Mouse (Mus musculus): Measurements from ENCODE around the gene Zcchc10. TPM values are rescaled to one million over a fixed set of nuclear protein-coding genes. Genes with fewer than 3 reads are reported as not detected.
"Not testable (repeated sequence)": the region's sequence is repeated elsewhere in the genome, so short reads cannot be mapped to it uniquely, and the experiment has no call there.

The Zcchc10 gene
- polyA plus RNA-seq, 1 experiment from 2014 or later, result 14.1 TPM

DNA sequence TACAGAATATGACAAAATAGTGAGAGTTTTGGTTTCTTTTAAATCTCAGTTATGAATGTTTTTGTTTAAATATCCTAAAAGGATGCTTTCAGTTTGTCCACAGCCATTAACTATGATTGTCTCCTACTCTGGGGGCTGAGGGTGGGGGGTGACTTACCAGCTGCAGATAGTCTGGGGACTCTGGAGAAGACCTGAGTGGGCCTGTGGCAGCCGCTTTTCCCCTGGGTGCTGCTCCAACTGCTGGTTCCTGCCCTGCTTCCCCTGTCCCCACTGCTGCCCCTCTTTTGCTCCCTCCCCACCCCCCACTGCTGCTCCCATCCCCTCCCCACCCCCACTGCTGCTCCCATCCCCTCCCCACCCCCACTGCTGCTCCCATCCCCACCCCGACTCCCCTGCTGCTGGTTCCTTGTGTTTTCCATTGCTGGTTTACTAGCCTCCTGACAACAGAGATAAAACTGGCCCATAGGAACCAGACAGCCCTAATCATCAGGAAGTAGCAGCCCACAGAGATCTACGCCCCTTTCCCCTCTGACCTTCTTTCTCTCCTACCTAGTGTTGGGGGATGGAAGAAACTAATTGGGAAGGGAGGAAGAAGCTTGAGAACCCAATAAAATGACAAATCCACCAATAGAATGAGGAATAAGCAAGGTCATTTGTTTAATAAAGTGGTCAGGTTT is 11.2 kb downstream of the Zcchc10 start:
- 37% methylated on average over 3 of the region's 3 CpGs for WGBS
- H3K9ac ChIP-seq (replicated peaks; ENCODE audit: low read depth, low read length), result no peak overlapping the region
- no peaks in the 10 kb centered on the region for H3K9me3 ChIP-seq (ENCODE audit: control insufficient read depth, low read length)
- no peaks in the 10 kb centered on the region for H3K36me3 ChIP-seq (ENCODE audit: control insufficient read depth, insufficient read depth)
- no peaks in the 10 kb centered on the region for H3K27me3 ChIP-seq (replicated peaks; ENCODE audit: control insufficient read depth, insufficient read depth, low read length)
- H3K4me2 ChIP-seq (ENCODE audit: low read length), result no peak overlapping the region
- H3K27ac ChIP-seq (ENCODE audit: low read length), result no peak overlapping the region
- no peaks in the 10 kb centered on the region for H3K4me1 ChIP-seq (replicated peaks; ENCODE audit: control insufficient read depth, insufficient read depth, low read length)
- no peak for ATAC-seq
- no peak overlapping the region for H3K4me3 ChIP-seq (replicated peaks; ENCODE audit: low read length)

DNA sequence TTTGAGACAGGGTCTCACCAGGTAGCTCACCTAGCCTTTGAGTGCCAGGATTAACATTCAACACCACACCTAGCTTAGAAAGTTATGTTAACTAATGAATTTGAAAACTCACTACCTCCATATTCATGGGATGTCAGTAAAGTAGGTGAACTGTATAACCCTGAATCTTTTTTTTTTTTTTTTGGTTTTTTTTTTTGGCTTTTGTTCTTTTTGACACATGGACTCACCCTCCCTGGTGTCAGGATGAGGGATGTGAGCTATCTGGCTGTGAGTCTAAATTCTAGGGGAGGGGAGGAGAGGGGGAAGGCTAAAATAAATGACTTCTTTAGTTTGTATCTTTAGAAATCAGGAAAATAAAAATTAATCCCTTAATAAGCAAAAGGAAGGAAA is 11.7 kb downstream of the Zcchc10 start:
- ATAC-seq, result no peak
- Histone ChIP-seq H3K36me3 (ENCODE audit: control insufficient read depth, insufficient read depth) (no peaks in the 10 kb centered on the region), H3K9me3 (ENCODE audit: control insufficient read depth, low read length) (no peaks in the 10 kb centered on the region), H3K4me1 (replicated peaks; ENCODE audit: control insufficient read depth, insufficient read depth, low read length) (no peaks in the 10 kb centered on the region), H3K27me3 (replicated peaks; ENCODE audit: control insufficient read depth, insufficient read depth, low read length) (no peaks in the 10 kb centered on the region), H3K4me3 (replicated peaks; ENCODE audit: low read length) (no peak overlapping the region), H3K27ac (ENCODE audit: low read length) (no peak overlapping the region), H3K9ac (replicated peaks; ENCODE audit: low read depth, low read length) (no peak overlapping the region), H3K4me2 (ENCODE audit: low read length) (no peak overlapping the region)

DNA sequence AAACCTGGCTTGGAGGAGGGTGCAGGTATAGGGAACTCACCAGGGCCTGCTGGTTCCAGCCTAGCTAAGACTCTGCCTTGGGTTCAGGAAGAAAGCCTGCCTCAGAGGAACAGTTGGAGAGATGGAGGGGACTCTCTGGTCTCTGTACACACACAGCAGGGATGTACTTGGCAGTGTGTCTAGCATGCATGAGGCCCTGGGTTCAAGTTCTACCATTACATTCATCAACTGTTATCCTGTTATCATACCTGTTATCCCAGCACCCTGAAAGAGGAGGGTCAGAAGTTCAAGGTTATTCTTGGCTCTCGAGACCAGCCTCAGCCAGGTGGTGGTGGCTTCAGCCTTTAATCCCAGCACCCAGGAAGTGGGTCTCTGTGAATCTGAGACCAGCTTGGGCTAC is 12.4 kb downstream of the Zcchc10 start:
- no peak overlapping the region for H3K27ac ChIP-seq (ENCODE audit: low read length)
- ATAC-seq, result no peak
- no peak overlapping the region for H3K9ac ChIP-seq (replicated peaks; ENCODE audit: low read depth, low read length)
- no peaks in the 10 kb centered on the region for H3K27me3 ChIP-seq (replicated peaks; ENCODE audit: control insufficient read depth, insufficient read depth, low read length)
- H3K4me2 ChIP-seq (ENCODE audit: low read length), result no peak overlapping the region
- H3K4me3 ChIP-seq (replicated peaks; ENCODE audit: low read length), result no peak overlapping the region
- no peaks in the 10 kb centered on the region for H3K36me3 ChIP-seq (ENCODE audit: control insufficient read depth, insufficient read depth)
- no peaks in the 10 kb centered on the region for H3K4me1 ChIP-seq (replicated peaks; ENCODE audit: control insufficient read depth, insufficient read depth, low read length)
- WGBS, result 92% methylated on average over 1 of the region's 1 CpGs
- no peaks in the 10 kb centered on the region for H3K9me3 ChIP-seq (ENCODE audit: control insufficient read depth, low read length)

DNA sequence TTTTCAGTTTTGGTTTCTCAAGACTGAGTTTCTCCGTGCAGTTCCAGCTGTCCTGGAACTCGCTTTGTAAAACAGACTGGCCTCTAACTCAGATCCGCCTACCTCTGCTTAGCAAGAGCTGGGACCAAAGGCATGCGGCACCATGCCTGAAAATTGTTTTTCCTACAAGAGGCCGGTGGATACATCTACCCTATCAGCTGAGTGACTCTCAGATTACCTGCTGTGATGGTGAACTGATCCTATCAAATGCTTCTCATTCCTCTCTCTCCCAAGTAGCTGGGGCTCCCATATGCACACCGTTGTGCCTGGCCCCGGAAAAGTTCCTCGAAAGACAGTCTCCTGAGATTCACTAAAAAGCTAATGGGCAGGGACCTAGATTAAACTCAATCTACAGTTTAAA is 13.2 kb downstream of the Zcchc10 start:
- H3K9me3 ChIP-seq (ENCODE audit: control insufficient read depth, low read length), result no peaks in the 10 kb centered on the region
- H3K4me1 ChIP-seq (replicated peaks; ENCODE audit: control insufficient read depth, insufficient read depth, low read length), result no peaks in the 10 kb centered on the region
- H3K27me3 ChIP-seq (replicated peaks; ENCODE audit: control insufficient read depth, insufficient read depth, low read length), result no peaks in the 10 kb centered on the region
- 72% methylated on average over 8 of the region's 8 CpGs for WGBS
- no peak overlapping the region for H3K27ac ChIP-seq (ENCODE audit: low read length)
- no peak overlapping the region for H3K9ac ChIP-seq (replicated peaks; ENCODE audit: low read depth, low read length)
- H3K36me3 ChIP-seq (ENCODE audit: control insufficient read depth, insufficient read depth), result no peaks in the 10 kb centered on the region
- no peak overlapping the region for H3K4me3 ChIP-seq (replicated peaks; ENCODE audit: low read length)
- no peak overlapping the region for H3K4me2 ChIP-seq (ENCODE audit: low read length)
- ATAC-seq, result no peak

DNA sequence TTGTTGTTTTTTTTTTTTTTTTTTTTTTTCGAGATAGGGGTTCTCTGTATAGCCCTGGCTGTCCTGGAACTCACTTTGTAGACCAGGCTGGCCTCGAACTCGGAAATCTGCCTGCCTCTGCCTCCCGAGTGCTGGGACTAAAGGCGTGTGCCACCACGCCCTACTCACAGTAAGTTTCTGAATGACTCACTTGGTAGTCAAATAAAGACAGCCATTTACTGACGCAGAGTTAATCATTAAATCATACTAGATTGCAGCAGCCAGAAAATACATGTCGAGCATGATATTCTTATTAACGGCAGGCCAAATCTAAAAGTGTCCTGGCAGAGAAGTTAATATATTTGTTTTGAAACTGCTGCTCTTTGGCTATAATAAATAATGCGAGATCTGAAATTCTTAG is 16.5 kb downstream of the Zcchc10 start:
- not testable (repeated sequence) for H3K9me3 ChIP-seq (ENCODE audit: control insufficient read depth, low read length); H3K4me2 ChIP-seq (ENCODE audit: low read length); H3K36me3 ChIP-seq (ENCODE audit: control insufficient read depth, insufficient read depth); H3K27me3 ChIP-seq (replicated peaks; ENCODE audit: control insufficient read depth, insufficient read depth, low read length); H3K9ac ChIP-seq (replicated peaks; ENCODE audit: low read depth, low read length); ATAC-seq; H3K27ac ChIP-seq (ENCODE audit: low read length); H3K4me1 ChIP-seq (replicated peaks; ENCODE audit: control insufficient read depth, insufficient read depth, low read length); H3K4me3 ChIP-seq (replicated peaks; ENCODE audit: low read length)
- WGBS, result 92% methylated on average over 10 of the region's 10 CpGs

DNA sequence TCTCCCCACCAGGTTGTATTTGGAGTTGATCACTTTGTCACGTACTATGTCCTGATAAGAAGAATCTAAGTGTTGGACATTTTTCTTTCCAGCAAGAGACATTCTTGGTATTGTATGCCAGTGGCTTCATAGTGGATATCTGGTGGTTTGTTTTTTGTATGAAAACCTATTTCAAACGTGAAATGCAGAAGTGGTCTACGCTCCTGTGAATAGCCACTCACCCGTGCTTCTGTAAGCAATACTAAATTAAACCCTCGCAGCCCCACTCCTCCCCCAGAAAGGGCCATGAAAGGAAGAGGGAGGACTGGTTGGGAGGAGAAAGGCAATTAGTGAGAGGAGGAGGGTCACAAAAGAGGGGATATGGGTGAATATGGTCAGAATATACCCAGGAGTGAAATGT is 18.2 kb downstream of the Zcchc10 start:
- Histone ChIP-seq H3K27ac (ENCODE audit: low read length) (no peak overlapping the region), H3K4me1 (replicated peaks; ENCODE audit: control insufficient read depth, insufficient read depth, low read length) (no peaks in the 10 kb centered on the region), H3K4me3 (replicated peaks; ENCODE audit: low read length) (no peak overlapping the region), H3K36me3 (ENCODE audit: control insufficient read depth, insufficient read depth) (no peaks in the 10 kb centered on the region), H3K4me2 (ENCODE audit: low read length) (no peak overlapping the region), H3K9ac (replicated peaks; ENCODE audit: low read depth, low read length) (no peak overlapping the region), H3K9me3 (ENCODE audit: control insufficient read depth, low read length) (no peaks in the 10 kb centered on the region), H3K27me3 (replicated peaks; ENCODE audit: control insufficient read depth, insufficient read depth, low read length) (no peaks in the 10 kb centered on the region)
- WGBS, result 47% methylated on average over 5 of the region's 5 CpGs
- ATAC-seq, result no peak

DNA sequence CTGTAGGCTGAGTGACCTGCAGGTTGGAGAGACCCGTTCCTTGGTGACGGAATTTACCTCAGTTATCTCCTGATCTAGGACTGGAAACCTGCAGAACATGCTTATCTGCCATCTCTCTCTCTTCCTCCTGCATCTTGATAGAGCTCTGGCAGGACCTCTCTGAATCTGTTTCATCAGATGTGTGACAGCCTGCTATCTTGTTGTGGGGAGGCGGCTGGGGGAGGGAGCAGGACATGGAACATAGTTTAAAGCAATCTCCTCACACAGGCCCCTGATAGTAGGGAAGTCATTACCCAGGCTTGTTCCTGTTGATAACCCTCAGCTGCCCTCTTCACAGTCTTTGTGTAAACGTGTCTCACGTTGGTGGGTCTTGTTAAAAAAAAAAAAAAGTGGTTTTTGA is 20.8 kb downstream of the Zcchc10 start:
- no peaks in the 10 kb centered on the region for H3K36me3 ChIP-seq (ENCODE audit: control insufficient read depth, insufficient read depth)
- H3K4me3 ChIP-seq (replicated peaks; ENCODE audit: low read length), result no peak overlapping the region
- H3K27me3 ChIP-seq (replicated peaks; ENCODE audit: control insufficient read depth, insufficient read depth, low read length), result no peaks in the 10 kb centered on the region
- H3K9ac ChIP-seq (replicated peaks; ENCODE audit: low read depth, low read length), result no peak overlapping the region
- H3K27ac ChIP-seq (ENCODE audit: low read length), result no peak overlapping the region
- 46% methylated on average over 5 of the region's 5 CpGs for WGBS
- H3K4me2 ChIP-seq (ENCODE audit: low read length), result no peak overlapping the region
- H3K4me1 ChIP-seq (replicated peaks; ENCODE audit: control insufficient read depth, insufficient read depth, low read length), result no peaks in the 10 kb centered on the region
- ATAC-seq, result no peak
- no peaks in the 10 kb centered on the region for H3K9me3 ChIP-seq (ENCODE audit: control insufficient read depth, low read length)

DNA sequence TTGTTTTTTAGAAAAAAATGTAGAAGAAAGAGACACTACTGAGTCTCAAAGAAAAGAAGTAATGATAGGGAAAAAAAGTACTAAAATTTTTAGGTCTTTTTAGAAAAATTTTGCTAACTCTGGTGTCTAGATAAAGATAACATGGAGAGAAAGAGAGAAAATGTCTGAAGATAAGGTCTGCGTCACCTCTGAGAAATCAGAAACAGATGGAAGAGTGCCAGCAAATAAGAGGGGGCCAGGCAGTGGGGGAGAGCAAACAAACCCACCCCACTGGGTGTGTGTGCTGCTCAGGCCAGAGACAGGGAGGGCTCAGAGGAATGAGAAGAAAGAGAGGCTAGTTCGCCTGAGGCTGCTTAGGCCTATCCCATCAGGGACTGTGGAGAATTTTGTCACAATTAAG is 21.3 kb downstream of the Zcchc10 start:
- H3K4me2 ChIP-seq (ENCODE audit: low read length), result no peak overlapping the region
- 67% methylated on average over 2 of the region's 2 CpGs for WGBS
- ATAC-seq, result no peak
- no peaks in the 10 kb centered on the region for H3K4me1 ChIP-seq (replicated peaks; ENCODE audit: control insufficient read depth, insufficient read depth, low read length)
- no peaks in the 10 kb centered on the region for H3K9me3 ChIP-seq (ENCODE audit: control insufficient read depth, low read length)
- no peak overlapping the region for H3K27ac ChIP-seq (ENCODE audit: low read length)
- no peak overlapping the region for H3K9ac ChIP-seq (replicated peaks; ENCODE audit: low read depth, low read length)
- no peaks in the 10 kb centered on the region for H3K27me3 ChIP-seq (replicated peaks; ENCODE audit: control insufficient read depth, insufficient read depth, low read length)
- H3K36me3 ChIP-seq (ENCODE audit: control insufficient read depth, insufficient read depth), result no peaks in the 10 kb centered on the region
- H3K4me3 ChIP-seq (replicated peaks; ENCODE audit: low read length), result no peak overlapping the region

DNA sequence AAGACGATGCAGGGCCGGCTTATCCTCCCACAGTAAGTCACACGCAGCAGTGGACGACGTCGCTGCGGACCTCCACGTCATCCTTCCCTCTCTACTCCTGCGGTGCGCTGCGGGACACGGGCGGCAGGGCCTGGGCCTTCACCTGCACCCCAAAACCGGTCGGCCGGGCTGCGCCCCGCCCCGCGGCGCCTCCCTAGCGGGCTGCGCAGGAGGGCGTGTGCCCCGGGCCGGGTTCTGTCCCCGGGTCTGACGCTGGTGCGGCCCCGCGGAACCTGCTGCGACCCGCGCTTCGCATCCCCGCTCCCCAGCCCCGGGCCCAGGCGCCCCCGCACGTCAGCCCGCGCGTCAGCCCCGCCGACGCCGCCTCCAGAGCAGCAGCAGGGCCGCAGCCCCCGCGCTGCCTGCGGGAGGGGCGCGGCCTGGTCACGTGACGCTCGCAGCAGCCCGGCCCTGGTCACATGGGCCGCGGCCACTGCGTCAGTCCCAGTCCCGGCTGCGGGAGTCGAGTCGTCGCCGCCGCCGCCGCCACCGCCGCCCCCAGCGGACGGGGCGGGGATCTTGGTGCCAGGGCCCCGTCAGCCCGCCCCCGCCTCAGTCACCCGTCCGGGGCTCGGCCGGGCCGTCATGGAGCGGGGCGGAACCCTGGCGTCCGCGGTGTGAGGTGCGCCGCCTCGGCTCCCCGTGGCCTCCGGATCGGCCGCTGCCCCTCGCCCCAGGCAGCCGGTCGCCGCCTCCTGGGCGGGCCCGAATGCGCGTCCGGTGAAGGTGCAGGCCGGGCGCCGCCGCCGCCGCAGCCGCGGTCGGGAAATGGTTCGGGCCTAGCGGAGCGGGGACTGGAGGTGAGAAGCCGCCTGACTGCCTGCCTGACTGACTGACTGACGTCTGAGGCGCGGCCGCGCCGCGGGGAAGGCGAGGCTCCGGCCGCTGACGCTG is 26.1 kb downstream of the Zcchc10 start, which contains the start of gene Aff4:
Aff4 (plus strand) TSS at position 543 of the 933 bp plus-strand sequence.
- H3K4me2 ChIP-seq (ENCODE audit: low read length), result peak within 1 kb of the TSS; percentile 79
- peak within 1 kb of the TSS; percentile 98 for H3K27ac ChIP-seq (ENCODE audit: low read length)
- no peaks in the 10 kb centered on the region for H3K36me3 ChIP-seq (ENCODE audit: control insufficient read depth, insufficient read depth)
- peak; percentile 95 for ATAC-seq
- no peaks in the 10 kb centered on the region for H3K27me3 ChIP-seq (replicated peaks; ENCODE audit: control insufficient read depth, insufficient read depth, low read length)
- H3K9me3 ChIP-seq (ENCODE audit: control insufficient read depth, low read length), result no peaks in the 10 kb centered on the region
- H3K4me3 ChIP-seq (replicated peaks; ENCODE audit: low read length), result peak within 1 kb of the TSS; percentile 94
- H3K9ac ChIP-seq (replicated peaks; ENCODE audit: low read depth, low read length), result peak within 1 kb of the TSS; percentile 97
- H3K4me1 ChIP-seq (replicated peaks; ENCODE audit: control insufficient read depth, insufficient read depth, low read length), result peaks cover 7% of the 10 kb centered on the region
- WGBS, result 0% methylated on average over 122 of the region's 127 CpGs
